ENCODE assay signal across 8 mouse cellular contexts in genomic region chr5:29377590-29378297, GRCm38 (mm10). TPM values are rescaled to one million over a fixed set of nuclear protein-coding genes. Genes with fewer than 3 reads are reported as not detected.
A peak's percentile ranks its signal among the peaks of the same experiment; 100 is the strongest.
DNase-seq lines count a peak whose midpoint lies in the region; ATAC-seq and TF ChIP-seq lines count a peak whose summit lies in the region.

No protein-coding gene starts in this region.

- 2% methylated on average over 36 of the region's 47 CpGs for WGBS in hindbrain, embryonic 11.5 days
- whole genome bisulfite sequencing in stomach, embryonic 14.5 days, result 1% methylated on average over 46 of the region's 47 CpGs

- peak overlapping the region; percentile 66 for H3K9ac ChIP-seq in hindbrain, embryonic 11.5 days (ENCODE audit: low read depth, low read length)
- peak overlapping the region; percentile 31 for H3K9ac ChIP-seq in stomach, embryonic 14.5 days (replicated peaks; ENCODE audit: low read depth, low read length)

- no peak for TF ChIP-seq CTCF in left cerebral cortex, adult 2 months (IDR thresholded peaks at IDR 0.05)

- no peaks in the 10 kb centered on the region for H3K9me3 ChIP-seq in hindbrain, embryonic 11.5 days (ENCODE audit: control insufficient read depth, low read length)
- no peaks in the 10 kb centered on the region for H3K9me3 ChIP-seq in stomach, embryonic 14.5 days (ENCODE audit: control insufficient read depth, low read depth, low read length)

- H3K27ac ChIP-seq in hindbrain, embryonic 11.5 days (ENCODE audit: low read depth, low read length), result no peak overlapping the region; the same call in 1 of the 2 replicates
- peak overlapping the region; percentile 87 for H3K27ac ChIP-seq in left cerebral cortex, adult 2 months
- peak overlapping the region; percentile 62; the same call in 1 of the 2 replicates for H3K27ac ChIP-seq in stomach, embryonic 14.5 days (ENCODE audit: low read length)

- H3K4me3 ChIP-seq in hindbrain, embryonic 11.5 days (ENCODE audit: low read depth, low read length), result peak overlapping the region; percentile 59
- peak overlapping the region; percentile 72 for H3K4me3 ChIP-seq in left cerebral cortex, adult 2 months
- H3K4me3 ChIP-seq in stomach, embryonic 14.5 days (ENCODE audit: low read depth, low read length), result peak overlapping the region; percentile 71

- intact Hi-C loops in left cerebral cortex, adult 2 months (cut with DNase I), result no loop called here
- intact Hi-C loops in gastrocnemius, postnatal 36 days (cut with DNase I), result loop anchor here (10.0 kb wide), 1 partner anchor 1303 kb away; the partner anchor contains the start of gene Insig1

- H3K27me3 ChIP-seq in hindbrain, embryonic 11.5 days (ENCODE audit: control insufficient read depth, insufficient read depth, low read length), result no peaks in the 10 kb centered on the region
- H3K27me3 ChIP-seq in stomach, embryonic 14.5 days (ENCODE audit: control insufficient read depth, insufficient read depth, low read length), result no peaks in the 10 kb centered on the region

- H3K4me1 ChIP-seq in hindbrain, embryonic 11.5 days (replicated peaks; ENCODE audit: control insufficient read depth, insufficient read depth, low read length), result no peaks in the 10 kb centered on the region
- peaks cover 6% of the 10 kb centered on the region; the same call in 1 of the 2 replicates for H3K4me1 ChIP-seq in stomach, embryonic 14.5 days (ENCODE audit: control insufficient read depth, insufficient read depth, low read length)

- DNase-seq in layer of hippocampus, adult 9-11 months, result peak; percentile 50
- no peak for DNase-seq in layer of hippocampus, postnatal 36 days
- peak; percentile 73 for DNase-seq in cerebellum, adult 9-11 months
- no peak for DNase-seq in hindbrain, embryonic 11.5 days (ENCODE audit: low spot score)
- DNase-seq in left cerebral cortex, adult 2 months (ENCODE audit: extremely low spot score in 1 of 2, low spot score in 2 of 2), result peak in 1 of 2 experiments; percentile 26
- DNase-seq in lung, postnatal 4 days, result peak; percentile 42 to 64
- DNase-seq in gastrocnemius, postnatal 36 days, result no peak

- no peaks in the 10 kb centered on the region for H3K36me3 ChIP-seq in hindbrain, embryonic 11.5 days (ENCODE audit: control insufficient read depth, insufficient read depth, low read length)
- H3K36me3 ChIP-seq in stomach, embryonic 14.5 days (ENCODE audit: control insufficient read depth, insufficient read depth, low read length), result no peaks in the 10 kb centered on the region

- peak; percentile 88 for ATAC-seq in hindbrain, embryonic 11.5 days (ENCODE audit: low FRiP score)
- ATAC-seq in stomach, embryonic 14.5 days (ENCODE audit: insufficient number of reproducible peaks, insufficient read depth, low FRiP score, low read depth), result peak; percentile 64

- H3K4me2 ChIP-seq in hindbrain, embryonic 11.5 days (replicated peaks; ENCODE audit: low read depth, low read length), result peak overlapping the region; percentile 89
- H3K4me2 ChIP-seq in stomach, embryonic 14.5 days (replicated peaks; ENCODE audit: low read depth, low read length), result peak overlapping the region; percentile 79

RNA-seq across cellular contexts. Expression of gene Lmbr1, which starts 0.4 kb away (rescaled TPM):
- total RNA-seq in layer of hippocampus, postnatal 36 days (2021), result 10 to 100 TPM; 27.1 to 31.8 TPM
- polyA plus RNA-seq in hindbrain, embryonic 11.5 days (2014; fragmentation: Nextera tagmentation; extraction: Ambion mirVana), result 17.0 and 18.2 TPM in 2 replicates
- 10 to 100 TPM; 28.5 to 29.6 TPM for total RNA-seq in left cerebral cortex, adult 2 months (2021)
- polyA plus RNA-seq in stomach, embryonic 14.5 days (2014; fragmentation: Nextera tagmentation; extraction: Ambion mirVana), result 12.9 and 14.2 TPM in 2 replicates
- 1 to 10 TPM; 9.8 to 9.9 TPM for total RNA-seq in gastrocnemius, postnatal 36 days (2021)

RNA-seq across cellular contexts. Expression of gene Nom1, which starts 56.7 kb away (rescaled TPM):
- total RNA-seq in layer of hippocampus, postnatal 36 days (2021), result 10 to 100 TPM; 20.5 to 23.7 TPM
- polyA plus RNA-seq in hindbrain, embryonic 11.5 days (2014; fragmentation: Nextera tagmentation; extraction: Ambion mirVana), result 18.4 and 22.4 TPM in 2 replicates
- total RNA-seq in left cerebral cortex, adult 2 months (2021), result 10 to 100 TPM; 19.9 to 25.4 TPM
- 19.0 and 23.4 TPM in 2 replicates for polyA plus RNA-seq in stomach, embryonic 14.5 days (2014; fragmentation: Nextera tagmentation; extraction: Ambion mirVana)
- total RNA-seq in gastrocnemius, postnatal 36 days (2021), result 10 to 100 TPM in 1 of 2 experiments, 1 to 10 TPM in 1; 8.9 to 10.4 TPM

Comparison
In these comparisons a context has a peak if more than half of its experiments do, and no peak if none do; other contexts are left out.
1. DNase-seq: peak in layer of hippocampus, adult 9-11 months (single experiment), cerebellum, adult 9-11 months (single experiment) and lung, postnatal 4 days (2 of 2); none in layer of hippocampus, postnatal 36 days (0 of 2), hindbrain, embryonic 11.5 days (single experiment) and gastrocnemius, postnatal 36 days (0 of 2).
2. Peak in every context shown above with its lines, with median percentiles within 50 percentile points of each other: H3K4me3 ChIP-seq.